ENCODE assay signal across 11 mouse cellular contexts in genomic region chr9:59653371-59653770, GRCm38 (mm10). TPM values are rescaled to one million over a fixed set of nuclear protein-coding genes. Genes with fewer than 3 reads are reported as not detected.
A peak's percentile ranks its signal among the peaks of the same experiment; 100 is the strongest.
DNase-seq lines count a peak whose midpoint lies in the region; ATAC-seq lines count a peak whose summit lies in the region.
"Had no signal": no experiment of that assay in that cellular context is flagged by ENCODE, and none has a peak within 500 bp of the region (broad histone marks: within the 10 kb centered on the region; RNA-seq: fewer than 3 reads in every experiment).

No protein-coding gene starts in this region.

- H3K4me3 ChIP-seq in kidney, embryonic 15.5 days (replicated peaks): no peak overlapping the region
- no peak overlapping the region for H3K4me3 ChIP-seq in liver, embryonic 11.5 days (ENCODE audit: low read depth, low read length)
- H3K4me3 ChIP-seq in neural tube, embryonic 15.5 days (replicated peaks): no peak overlapping the region
- H3K4me3 ChIP-seq: embryonic facial prominence, embryonic 13.5 days; heart, embryonic 12.5 days had no signal

- H3K9me3 ChIP-seq in kidney, embryonic 15.5 days (replicated peaks): no peaks in the 10 kb centered on the region
- no peaks in the 10 kb centered on the region for H3K9me3 ChIP-seq in liver, embryonic 11.5 days (ENCODE audit: control insufficient read depth, low read length)
- no peaks in the 10 kb centered on the region for H3K9me3 ChIP-seq in neural tube, embryonic 15.5 days (replicated peaks)
- H3K9me3 ChIP-seq: embryonic facial prominence, embryonic 13.5 days; heart, embryonic 12.5 days had no signal

- H3K36me3 ChIP-seq in kidney, embryonic 15.5 days: peaks cover 29% of the 10 kb centered on the region
- peaks cover 4% of the 10 kb centered on the region; the same call in 1 of the 2 replicates for H3K36me3 ChIP-seq in liver, embryonic 11.5 days (ENCODE audit: control insufficient read depth, insufficient read depth, low read length)
- peaks cover 30% of the 10 kb centered on the region for H3K36me3 ChIP-seq in neural tube, embryonic 15.5 days

- peak; percentile 25 for DNase-seq in kidney, postnatal 10 days
- DNase-seq in CD4-positive helper T cell, adult 2 months (ENCODE audit: low read depth, low spot score): peak; percentile 24
- peak; percentile 59 for DNase-seq in adipocyte (ENCODE audit: low spot score)
- no peak for DNase-seq in liver, embryonic 11.5 days (ENCODE audit: low spot score)
- DNase-seq in cerebellum, postnatal 36 days: no peak
- no peak for DNase-seq in frontal cortex, postnatal 14 days (ENCODE audit: low spot score in 2 of 2)

- no peak overlapping the region for H3K27ac ChIP-seq in kidney, embryonic 15.5 days
- H3K27ac ChIP-seq in liver, embryonic 11.5 days (ENCODE audit: low read depth, low read length): peak overlapping the region; percentile 16; the same call in 1 of the 2 replicates
- no peak overlapping the region for H3K27ac ChIP-seq in neural tube, embryonic 15.5 days (replicated peaks)
- H3K27ac ChIP-seq: embryonic facial prominence, embryonic 13.5 days; kidney, postnatal 0 days had no signal

- H3K27me3 ChIP-seq in kidney, embryonic 15.5 days: no peaks in the 10 kb centered on the region
- no peaks in the 10 kb centered on the region for H3K27me3 ChIP-seq in liver, embryonic 11.5 days (replicated peaks; ENCODE audit: control insufficient read depth, insufficient read depth, low read length)
- H3K27me3 ChIP-seq in neural tube, embryonic 15.5 days (replicated peaks): no peaks in the 10 kb centered on the region
- H3K27me3 ChIP-seq: embryonic facial prominence, embryonic 13.5 days; heart, embryonic 12.5 days had no signal

- 31% methylated on average over 3 of the region's 3 CpGs for WGBS in kidney, embryonic 15.5 days
- 6% methylated on average over 3 of the region's 3 CpGs for WGBS in liver, embryonic 11.5 days
- WGBS in neural tube, embryonic 15.5 days: 41% methylated on average over 3 of the region's 3 CpGs

- no peak for ATAC-seq in kidney, embryonic 15.5 days (replicated peaks; ENCODE audit: low FRiP score)
- peak; percentile 23; the same call in 1 of the 2 replicates for ATAC-seq in liver, embryonic 11.5 days (replicated peaks; ENCODE audit: low FRiP score)
- no peak for ATAC-seq in neural tube, embryonic 15.5 days (ENCODE audit: low FRiP score)

- H3K4me2 ChIP-seq in kidney, embryonic 15.5 days: no peak overlapping the region
- H3K4me2 ChIP-seq in liver, embryonic 11.5 days: peak overlapping the region; percentile 26
- H3K4me2 ChIP-seq in neural tube, embryonic 15.5 days: no peak overlapping the region
- H3K4me2 ChIP-seq: embryonic facial prominence, embryonic 13.5 days; heart, embryonic 12.5 days had no signal

- no peak overlapping the region for H3K9ac ChIP-seq in kidney, embryonic 15.5 days
- H3K9ac ChIP-seq in liver, embryonic 11.5 days (ENCODE audit: low read depth, low read length): no peak overlapping the region
- H3K9ac ChIP-seq in neural tube, embryonic 15.5 days (replicated peaks): no peak overlapping the region
- H3K9ac ChIP-seq: embryonic facial prominence, embryonic 13.5 days; heart, embryonic 12.5 days had no signal

- H3K4me1 ChIP-seq in kidney, embryonic 15.5 days: peaks cover 11% of the 10 kb centered on the region
- peaks cover 18% of the 10 kb centered on the region for H3K4me1 ChIP-seq in liver, embryonic 11.5 days (replicated peaks; ENCODE audit: control insufficient read depth, insufficient read depth, low read length)
- H3K4me1 ChIP-seq in neural tube, embryonic 15.5 days: peaks cover 12% of the 10 kb centered on the region

RNA-seq across cellular contexts. Expression of gene Pkm, which starts 2.8 kb away (rescaled TPM):
- 1,267 and 1,340 TPM in 2 replicates for polyA plus RNA-seq in kidney, embryonic 15.5 days (2015; fragmentation: Nextera tagmentation; extraction: Ambion mirVana)
- polyA plus RNA-seq in liver, embryonic 11.5 days (2014; fragmentation: Nextera tagmentation; extraction: Ambion mirVana): 1,209 and 1,320 TPM in 2 replicates
- 997 and 1,089 TPM in 2 replicates for polyA plus RNA-seq in neural tube, embryonic 15.5 days (2015; fragmentation: Nextera tagmentation; extraction: Ambion mirVana)

RNA-seq across cellular contexts. Expression of gene Gramd2, which starts 26.6 kb away (rescaled TPM):
- 0.95 and 1.0 TPM in 2 replicates for polyA plus RNA-seq in kidney, embryonic 15.5 days (2015; fragmentation: Nextera tagmentation; extraction: Ambion mirVana)
- 0.16 and 0.25 TPM in 2 replicates for polyA plus RNA-seq in liver, embryonic 11.5 days (2014; fragmentation: Nextera tagmentation; extraction: Ambion mirVana)
- 3.8 and 4.2 TPM in 2 replicates for polyA plus RNA-seq in neural tube, embryonic 15.5 days (2015; fragmentation: Nextera tagmentation; extraction: Ambion mirVana)

RNA-seq across cellular contexts. Expression of gene Parp6, which starts 36.3 kb away (rescaled TPM):
- polyA plus RNA-seq in kidney, embryonic 15.5 days (2015; fragmentation: Nextera tagmentation; extraction: Ambion mirVana): 22.9 and 27.6 TPM in 2 replicates
- polyA plus RNA-seq in liver, embryonic 11.5 days (2014; fragmentation: Nextera tagmentation; extraction: Ambion mirVana): 13.8 and 17.2 TPM in 2 replicates
- polyA plus RNA-seq in neural tube, embryonic 15.5 days (2015; fragmentation: Nextera tagmentation; extraction: Ambion mirVana): 180 and 208 TPM in 2 replicates

Comparison
In these comparisons a context has a peak if more than half of its experiments do, and no peak if none do; other contexts are left out.
1. DNase-seq: peak in kidney, postnatal 10 days (single experiment), CD4-positive helper T cell, adult 2 months (single experiment) and adipocyte (single experiment); none in liver, embryonic 11.5 days (single experiment), cerebellum, postnatal 36 days (0 of 2) and frontal cortex, postnatal 14 days (0 of 2).